Mouse (Mus musculus) limb, embryonic 11.5 days (tissue): ENCODE results near the gene 1700025C18Rik. TPM values are rescaled to one million over a fixed set of nuclear protein-coding genes. Genes with fewer than 3 reads are reported as not detected.

Experiments used
- ATAC-seq: fragments of 200-750 bp; cut with Nextera tagmentation; 2 replicates; pipeline ENCODE4 v1.8.0; 2017; ENCODE audit warnings: low read depth; ENCODE audit not compliant: insufficient number of reproducible peaks, low FRiP score, low TSS enrichment
- DNase-seq: peaks from one replicate; pipeline ENCODE4 v3.0.0-alpha.2; 2015; ENCODE audit warnings: low spot score
- H3K27ac ChIP-seq: fragments of 300-500 bp; sonication (generic); replicated peaks from 2 replicates; pipeline ENCODE4 v1.5.1; 2014; ENCODE audit warnings: low read depth, mild to moderate bottlenecking, low read length
- H3K27me3 ChIP-seq: fragments of 300-500 bp; sonication (generic); 2 replicates; pipeline ENCODE4 v1.6.1; 2014; ENCODE audit warnings: mild to moderate bottlenecking, low read length, mixed read lengths; ENCODE audit not compliant: control insufficient read depth, insufficient read depth
- H3K36me3 ChIP-seq: fragments of 300-500 bp; sonication (generic); 2 replicates; pipeline ENCODE4 v1.6.1; 2014; ENCODE audit warnings: mild to moderate bottlenecking, low read length, moderate library complexity, mixed read lengths; ENCODE audit not compliant: control insufficient read depth, insufficient read depth
- H3K4me1 ChIP-seq: fragments of 300-500 bp; sonication (generic); 2 replicates; pipeline ENCODE4 v1.6.1; 2014; ENCODE audit warnings: low read length, mixed read lengths; ENCODE audit not compliant: control insufficient read depth, insufficient read depth
- H3K4me2 ChIP-seq: fragments of 300-500 bp; sonication (generic); 2 replicates; pipeline ENCODE4 v1.6.1; 2014; ENCODE audit warnings: low read depth, mild to moderate bottlenecking, moderate library complexity; ENCODE audit not compliant: severe bottlenecking
- H3K4me3 ChIP-seq: fragments of 300-500 bp; sonication (generic); 2 replicates; pipeline ENCODE4 v1.5.1; 2014; ENCODE audit warnings: low read depth, low read length
- H3K9ac ChIP-seq: fragments of 300-500 bp; sonication (generic); 2 replicates; pipeline ENCODE4 v1.6.1; 2014; ENCODE audit warnings: mild to moderate bottlenecking, low read length
- H3K9me3 ChIP-seq: fragments of 300-500 bp; sonication (generic); 2 replicates; pipeline ENCODE4 v1.6.1; 2016; ENCODE audit warnings: low read length; ENCODE audit not compliant: control insufficient read depth
- WGBS: fragments of 180-500 bp; shearing (Covaris S2); extraction: QIAGEN DNeasy Blood & Tissue Kit; methylation state at CpG from one replicate; pipeline ENCODE4 v1.1.7; 2014; 5-methylcytosine and 5-hydroxymethylcytosine counted together
- polyA plus RNA-seq: library from polyadenylated mRNA; unstranded; fragments of >200 nt; fragmentation: Nextera tagmentation; extraction: Ambion mirVana; gene quantifications from 2 replicates; pipeline ENCODE4 v1.2.1, GENCODE M21; 2014

The 1700025C18Rik gene
- polyA plus RNA-seq, 1 experiment from 2014 or later: not detected

DNA sequence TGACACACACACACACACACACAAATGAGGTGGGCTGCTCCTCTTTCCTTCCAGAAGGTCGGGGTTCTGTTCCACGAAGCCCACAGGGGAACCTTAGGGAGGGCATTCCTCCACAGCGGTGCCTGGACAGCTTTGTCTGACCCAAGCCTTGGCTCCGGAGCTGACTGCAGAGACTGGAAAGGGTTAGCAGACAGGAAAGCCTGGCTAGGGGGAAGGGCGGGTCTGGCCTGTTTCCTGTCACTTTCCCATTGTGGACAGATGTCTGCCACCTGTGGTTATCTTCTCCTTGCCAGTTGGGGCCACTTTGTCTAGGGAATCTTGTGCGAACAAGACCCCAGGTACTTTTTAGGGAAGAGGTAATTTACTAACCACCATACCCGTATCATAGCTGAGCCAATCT is 34.6 kb downstream of the 1700025C18Rik start:
- ATAC-seq (peak; percentile 48; the same call in 1 of the 2 replicates), DNase-seq (peak; percentile 64)
- no peaks in the 10 kb centered on the region for H3K9me3 ChIP-seq
- 5% methylated on average over 7 of the region's 7 CpGs for WGBS
- H3K4me1 ChIP-seq: peaks cover 3% of the 10 kb centered on the region
- peak overlapping the region; percentile 57 for H3K4me2 ChIP-seq
- H3K9ac ChIP-seq: peak overlapping the region; percentile 47
- H3K27me3 ChIP-seq: no peaks in the 10 kb centered on the region
- H3K36me3 ChIP-seq: no peaks in the 10 kb centered on the region
- no peak overlapping the region for H3K27ac ChIP-seq
- H3K4me3 ChIP-seq: peak overlapping the region; percentile 31

GRCm38 (mm10) chr2:165054888-165055852 is 35.4 kb downstream of the 1700025C18Rik start, which contains the start of gene Cd40:
Gene Cd40 (plus strand): TSS chr2:165055627.
- peak within 1 kb of the TSS; percentile 47 for H3K9ac ChIP-seq
- H3K4me3 ChIP-seq: peak within 1 kb of the TSS; percentile 31
- H3K4me2 ChIP-seq: peak within 1 kb of the TSS; percentile 57
- no peaks in the 10 kb centered on the region for H3K9me3 ChIP-seq
- H3K27ac ChIP-seq: no peak within 1 kb of the TSS
- 16% methylated on average over 25 of the region's 25 CpGs for WGBS
- H3K36me3 ChIP-seq: no peaks in the 10 kb centered on the region
- ATAC-seq (peak; percentile 80), DNase-seq (peak; percentile 77)
- H3K27me3 ChIP-seq: no peaks in the 10 kb centered on the region
- peaks cover 3% of the 10 kb centered on the region for H3K4me1 ChIP-seq

DNA sequence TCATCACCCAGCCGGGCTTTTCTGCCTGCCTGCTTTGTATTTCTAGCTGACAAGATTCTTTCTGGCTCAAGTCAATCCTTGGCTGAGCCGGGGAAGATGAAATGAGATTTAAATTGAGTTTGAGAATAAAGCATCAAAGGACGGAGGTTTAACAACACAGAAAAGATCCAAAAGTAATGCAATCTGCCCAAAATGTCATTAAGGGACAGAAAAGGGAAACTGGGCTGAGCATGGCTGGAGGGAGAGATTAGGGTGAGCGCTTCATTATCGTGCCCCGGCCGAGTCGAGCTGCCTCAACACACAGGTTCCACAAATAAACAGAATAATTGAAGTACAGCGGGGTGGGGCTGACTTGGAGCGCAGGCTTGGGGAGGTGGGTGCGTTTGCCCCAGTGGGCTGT is 39.0 kb downstream of the 1700025C18Rik start:
- no peak overlapping the region for H3K27ac ChIP-seq
- H3K36me3 ChIP-seq: no peaks in the 10 kb centered on the region
- no peaks in the 10 kb centered on the region for H3K27me3 ChIP-seq
- no peak overlapping the region for H3K9ac ChIP-seq
- ATAC-seq (no peak), DNase-seq (no peak)
- WGBS: 54% methylated on average over 11 of the region's 11 CpGs
- H3K4me3 ChIP-seq: no peak overlapping the region
- no peaks in the 10 kb centered on the region for H3K9me3 ChIP-seq
- no peak overlapping the region for H3K4me2 ChIP-seq
- peaks cover 3% of the 10 kb centered on the region for H3K4me1 ChIP-seq

DNA sequence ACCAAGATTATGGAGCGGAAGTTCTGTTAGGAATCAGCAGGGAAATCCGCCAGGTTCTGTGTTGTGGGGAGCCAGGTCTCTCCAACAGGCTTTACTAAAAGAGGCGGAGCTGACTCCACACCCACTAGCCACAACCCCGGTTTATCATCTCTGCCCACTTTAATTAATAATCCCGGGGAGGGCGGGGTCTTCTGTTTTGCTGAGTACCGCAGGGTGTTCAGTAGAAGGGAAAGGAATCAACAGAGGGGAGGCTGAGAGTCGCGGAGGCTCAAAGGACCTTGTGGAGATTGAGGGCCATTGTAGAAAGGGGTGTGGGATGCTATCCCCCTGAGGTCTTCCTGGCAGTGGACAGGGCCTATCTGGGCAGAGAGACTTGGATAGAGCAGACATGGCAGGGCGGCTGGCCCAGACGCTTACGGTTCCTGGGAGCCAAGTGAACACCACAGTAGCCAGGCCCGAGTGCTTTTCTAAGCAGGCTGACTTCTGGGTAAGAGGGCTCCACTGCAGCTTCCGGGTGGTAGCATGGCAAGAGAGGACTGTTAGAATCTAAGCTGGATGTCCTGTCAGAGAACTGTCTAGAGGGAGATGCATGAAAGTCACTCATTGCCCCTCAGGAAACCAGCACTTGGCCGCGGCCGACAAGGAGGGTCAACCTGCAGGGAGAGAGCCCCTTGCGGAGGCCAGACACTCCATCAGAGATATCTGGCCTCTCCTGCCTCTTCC is 39.6 kb downstream of the 1700025C18Rik start:
- Histone ChIP-seq H3K27me3 (no peaks in the 10 kb centered on the region), H3K36me3 (no peaks in the 10 kb centered on the region), H3K9ac (no peak overlapping the region), H3K4me1 (peaks cover 3% of the 10 kb centered on the region), H3K4me3 (no peak overlapping the region), H3K4me2 (no peak overlapping the region), H3K27ac (no peak overlapping the region), H3K9me3 (no peaks in the 10 kb centered on the region)
- 82% methylated on average over 18 of the region's 18 CpGs for WGBS
- no peak for ATAC-seq
- DNase-seq: no peak

DNA sequence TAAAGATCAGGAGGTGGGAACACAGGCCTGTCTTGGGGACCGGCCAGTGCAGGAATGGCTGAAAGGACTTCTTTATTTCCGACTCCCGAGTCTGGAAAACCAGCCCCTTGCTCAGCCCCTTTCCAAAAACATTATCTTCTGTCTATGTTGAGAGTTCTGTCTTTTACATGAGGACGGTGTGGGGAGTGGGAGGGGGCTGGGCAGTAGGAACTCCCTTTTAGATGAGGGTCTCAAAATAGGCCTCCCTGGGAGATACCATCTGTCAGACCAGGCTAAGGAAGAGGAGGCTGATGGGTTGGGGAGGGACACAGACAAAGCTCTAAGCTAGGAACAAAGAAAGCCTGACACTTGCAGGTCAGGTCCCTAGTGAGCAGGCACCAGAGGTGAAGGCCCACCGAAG is 41.5 kb downstream of the 1700025C18Rik start:
- WGBS: 74% methylated on average over 5 of the region's 5 CpGs
- Histone ChIP-seq H3K27me3 (no peaks in the 10 kb centered on the region), H3K4me3 (no peak overlapping the region), H3K4me1 (no peaks in the 10 kb centered on the region), H3K9ac (no peak overlapping the region), H3K4me2 (no peak overlapping the region), H3K9me3 (no peaks in the 10 kb centered on the region), H3K36me3 (no peaks in the 10 kb centered on the region), H3K27ac (no peak overlapping the region)
- ATAC-seq (no peak), DNase-seq (no peak)

GRCm38 (mm10) chr2:165043729-165044128 is 46.8 kb downstream of the 1700025C18Rik start:
- Histone ChIP-seq H3K27ac (no peak overlapping the region), H3K9ac (no peak overlapping the region)
- 54% methylated on average over 2 of the region's 2 CpGs for WGBS

GRCm38 (mm10) chr2:165043090-165043636 is 47.4 kb downstream of the 1700025C18Rik start:
- 5% methylated on average over 17 of the region's 17 CpGs for WGBS
- Histone ChIP-seq H3K27ac (no peak overlapping the region), H3K9ac (no peak overlapping the region), H3K4me3 (no peak overlapping the region), H3K4me2 (no peak overlapping the region), H3K36me3 (no peaks in the 10 kb centered on the region), H3K27me3 (no peaks in the 10 kb centered on the region), H3K9me3 (no peaks in the 10 kb centered on the region), H3K4me1 (peaks cover 3% of the 10 kb centered on the region; the same call in 1 of the 2 replicates)
- ATAC-seq (no peak), DNase-seq (no peak)

More at GRCm38 (mm10) chr2:165043729-165044128, 46.8 kb downstream of the 1700025C18Rik start:
- Histone ChIP-seq H3K36me3 (no peaks in the 10 kb centered on the region), H3K4me1 (peaks cover 3% of the 10 kb centered on the region; the same call in 1 of the 2 replicates), H3K27me3 (no peaks in the 10 kb centered on the region), H3K4me3 (no peak overlapping the region), H3K9me3 (no peaks in the 10 kb centered on the region), H3K4me2 (no peak overlapping the region)
- DNase-seq (no peak), ATAC-seq (no peak)

DNA sequence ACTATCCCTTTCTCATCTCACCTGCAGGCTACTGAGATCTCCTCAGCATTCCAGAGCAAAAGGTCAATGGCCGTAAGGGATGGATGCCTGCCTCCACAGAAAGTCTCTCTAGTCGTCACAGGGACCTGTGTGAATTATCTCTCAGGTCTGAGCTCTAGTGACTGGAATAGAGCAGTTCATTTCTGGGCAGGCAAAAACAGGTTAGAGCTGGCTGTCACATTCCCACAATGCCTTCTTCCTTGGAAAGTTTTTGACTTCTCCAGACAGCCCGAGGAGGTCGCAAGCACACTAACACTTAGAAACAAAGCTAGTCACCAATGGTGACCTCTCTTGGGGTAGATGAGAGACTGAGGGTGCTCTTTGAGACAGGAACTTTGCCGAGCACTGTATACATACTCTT is 48.4 kb downstream of the 1700025C18Rik start:
- no peak overlapping the region for H3K4me3 ChIP-seq
- no peak overlapping the region for H3K27ac ChIP-seq
- DNase-seq: no peak
- peaks cover 3% of the 10 kb centered on the region; the same call in 1 of the 2 replicates for H3K4me1 ChIP-seq
- H3K9ac ChIP-seq: no peak overlapping the region
- no peaks in the 10 kb centered on the region for H3K27me3 ChIP-seq
- H3K4me2 ChIP-seq: no peak overlapping the region
- 72% methylated on average over 5 of the region's 5 CpGs for WGBS
- no peak for ATAC-seq
- no peaks in the 10 kb centered on the region for H3K9me3 ChIP-seq
- no peaks in the 10 kb centered on the region for H3K36me3 ChIP-seq
